Mouse (Mus musculus): ENCODE measurements around the gene Vmn1r50. TPM values are rescaled to one million over a fixed set of nuclear protein-coding genes. Genes with fewer than 3 reads are reported as not detected.

The Vmn1r50 gene
- not detected for polyA plus RNA-seq (2014; fragmentation: Illumina TruSeq; extraction: RNeasy Lipid Tissue Mini Kit (QIAGEN cat#74804); ENCODE audit: low read depth, low replicate concordance)

DNA sequence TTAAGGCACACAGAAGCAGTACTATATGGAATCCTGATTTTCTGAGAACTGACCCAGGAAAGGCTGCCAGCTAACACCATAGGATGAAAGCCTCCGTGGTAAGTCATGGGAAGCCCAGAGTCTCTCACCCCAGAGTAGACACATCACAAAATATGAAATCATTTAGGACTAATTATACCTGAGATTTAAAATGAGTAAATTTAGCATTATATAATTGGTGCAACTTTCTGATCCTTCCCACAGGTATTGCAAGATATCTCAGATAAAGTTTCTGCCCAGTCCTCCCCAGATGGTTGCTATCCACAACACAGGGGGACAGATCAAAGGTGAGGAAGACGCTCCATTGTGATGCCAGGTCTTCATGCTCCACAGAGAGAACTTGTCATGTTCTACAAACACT lies at the start of gene Vmn1r50:
TSS of gene Vmn1r50 (plus strand) at position 301 of the 400 bp plus-strand sequence.

DNA sequence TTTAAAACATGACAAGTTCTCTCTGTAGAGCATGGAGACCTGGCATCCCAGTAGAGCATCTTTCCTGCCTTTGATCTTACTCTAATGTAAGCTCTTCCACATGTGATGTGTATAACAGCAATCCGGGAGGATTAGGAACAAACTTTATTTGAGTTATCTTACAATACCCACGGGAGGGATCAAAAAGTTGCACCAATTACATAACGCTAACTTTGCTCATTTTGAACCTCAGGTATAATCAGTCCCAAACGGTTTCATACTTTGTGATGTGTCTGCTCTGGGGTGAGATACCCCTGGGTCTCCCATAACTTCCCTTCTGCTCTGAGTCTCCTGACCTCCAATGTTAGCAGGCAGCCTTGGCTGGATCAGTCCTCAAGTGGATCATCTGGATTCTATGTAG lies 22.8 kb upstream of the Vmn1r50 start, which contains the start of gene Vmn1r49:
TSS of gene Vmn1r49 (minus strand) at position 101 of the 400 bp plus-strand sequence.

DNA sequence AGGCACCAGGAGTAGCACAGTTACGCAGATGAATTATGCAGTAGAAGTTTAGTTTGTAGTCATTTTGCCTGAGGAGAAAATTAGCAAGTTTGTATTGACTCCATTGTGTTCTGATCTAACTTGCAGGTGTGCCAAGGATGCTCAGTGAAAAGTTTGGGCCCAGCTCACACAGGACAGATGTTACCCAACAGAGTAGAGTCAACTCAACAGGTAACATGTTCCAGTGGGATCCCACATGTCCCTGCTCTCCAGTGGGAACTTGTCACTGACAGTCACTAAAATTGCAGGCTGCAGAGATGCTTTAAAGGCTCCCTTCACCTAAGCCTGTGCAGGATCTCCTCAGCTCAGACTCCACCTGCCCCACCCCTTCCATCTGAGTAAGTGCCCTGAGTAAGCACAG lies 21.1 kb downstream of the Vmn1r50 start, which contains the start of gene Vmn1r51:
TSS of gene Vmn1r51 (plus strand) at position 301 of the 400 bp plus-strand sequence.

Other genes with a start within 250 kb of the Vmn1r50 start
- gene Vmn1r42, start 225.0 kb upstream of the Vmn1r50 start, polyA plus RNA-seq (2014; fragmentation: Illumina TruSeq; extraction: RNeasy Lipid Tissue Mini Kit (QIAGEN cat#74804); ENCODE audit: low read depth, low replicate concordance): not detected
- gene Vmn1r43, start 225.0 kb upstream of the Vmn1r50 start, polyA plus RNA-seq (2014; fragmentation: Illumina TruSeq; extraction: RNeasy Lipid Tissue Mini Kit (QIAGEN cat#74804); ENCODE audit: low read depth, low replicate concordance): not detected
- gene Vmn1r44, start 217.8 kb upstream of the Vmn1r50 start, polyA plus RNA-seq (2014; fragmentation: Illumina TruSeq; extraction: RNeasy Lipid Tissue Mini Kit (QIAGEN cat#74804); ENCODE audit: low read depth, low replicate concordance): not detected
- not detected for gene Vmn1r45, start 160.8 kb upstream of the Vmn1r50 start, polyA plus RNA-seq (2014; fragmentation: Illumina TruSeq; extraction: RNeasy Lipid Tissue Mini Kit (QIAGEN cat#74804); ENCODE audit: low read depth, low replicate concordance)
- gene Vmn1r46, start 132.1 kb upstream of the Vmn1r50 start, polyA plus RNA-seq (2014; fragmentation: Illumina TruSeq; extraction: RNeasy Lipid Tissue Mini Kit (QIAGEN cat#74804); ENCODE audit: low read depth, low replicate concordance): not detected
- not detected for gene Vmn1r47, start 85.3 kb upstream of the Vmn1r50 start, polyA plus RNA-seq (2014; fragmentation: Illumina TruSeq; extraction: RNeasy Lipid Tissue Mini Kit (QIAGEN cat#74804); ENCODE audit: low read depth, low replicate concordance)
- gene Vmn1r48, start 64.6 kb upstream of the Vmn1r50 start, polyA plus RNA-seq (2014; fragmentation: Illumina TruSeq; extraction: RNeasy Lipid Tissue Mini Kit (QIAGEN cat#74804); ENCODE audit: low read depth, low replicate concordance): not detected
- not detected for gene Vmn1r49, start 22.9 kb upstream of the Vmn1r50 start, polyA plus RNA-seq (2014; fragmentation: Illumina TruSeq; extraction: RNeasy Lipid Tissue Mini Kit (QIAGEN cat#74804); ENCODE audit: low read depth, low replicate concordance)
- gene Vmn1r51, start 21.2 kb downstream of the Vmn1r50 start, polyA plus RNA-seq (2014; fragmentation: Illumina TruSeq; extraction: RNeasy Lipid Tissue Mini Kit (QIAGEN cat#74804); ENCODE audit: low read depth, low replicate concordance): not detected
- not detected for gene Vmn1r52, start 73.4 kb downstream of the Vmn1r50 start, polyA plus RNA-seq (2014; fragmentation: Illumina TruSeq; extraction: RNeasy Lipid Tissue Mini Kit (QIAGEN cat#74804); ENCODE audit: low read depth, low replicate concordance)
- not detected for gene V1ra8, start 101.4 kb downstream of the Vmn1r50 start, polyA plus RNA-seq (2014; fragmentation: Illumina TruSeq; extraction: RNeasy Lipid Tissue Mini Kit (QIAGEN cat#74804); ENCODE audit: low read depth, low replicate concordance)
- gene Vmn1r53, start 123.0 kb downstream of the Vmn1r50 start, polyA plus RNA-seq (2014; fragmentation: Illumina TruSeq; extraction: RNeasy Lipid Tissue Mini Kit (QIAGEN cat#74804); ENCODE audit: low read depth, low replicate concordance): not detected
- not detected for gene Vmn1r54, start 144.9 kb downstream of the Vmn1r50 start, polyA plus RNA-seq (2014; fragmentation: Illumina TruSeq; extraction: RNeasy Lipid Tissue Mini Kit (QIAGEN cat#74804); ENCODE audit: low read depth, low replicate concordance)
- gene BC048671, start 199.8 kb downstream of the Vmn1r50 start, polyA plus RNA-seq (2014; fragmentation: Illumina TruSeq; extraction: RNeasy Lipid Tissue Mini Kit (QIAGEN cat#74804); ENCODE audit: low read depth, low replicate concordance): not detected
- gene Chst13, start 223.8 kb downstream of the Vmn1r50 start, polyA plus RNA-seq (2014; fragmentation: Illumina TruSeq; extraction: RNeasy Lipid Tissue Mini Kit (QIAGEN cat#74804); ENCODE audit: low read depth, low replicate concordance): not detected
- gene Uroc1, start 231.9 kb downstream of the Vmn1r50 start, polyA plus RNA-seq (2014; fragmentation: Illumina TruSeq; extraction: RNeasy Lipid Tissue Mini Kit (QIAGEN cat#74804); ENCODE audit: low read depth, low replicate concordance): 9.7 TPM